Mouse (Mus musculus) T-helper 2 cell (primary cell): ENCODE data around the gene Cfap299.

Source experiments
- in situ Hi-C: fragments of 300-600 bp; cut with MboI, MseI; formaldehyde crosslinking; loops from one replicate; pipeline ENCODE4 v1.15.1; 2025; ENCODE audit warnings: high pct_unique_total_duplicates

Cfap299 gene

GRCm38 (mm10) chr5:98616902-98617301 is 287.8 kb downstream of the Cfap299 start:
- in situ Hi-C loops: loop anchor here (25.0 kb wide), 1 partner anchor 95 kb away; no protein-coding TSS in a partner anchor

GRCm38 (mm10) chr5:98617416-98617815 is 288.3 kb downstream of the Cfap299 start:
- in situ Hi-C loops: loop anchor here (25.0 kb wide), 1 partner anchor 95 kb away; no protein-coding TSS in a partner anchor

- in situ Hi-C loops: no loop called here
These were observed 321.2 kb downstream of the Cfap299 start for GRCm38 (mm10) chr5:98650345-98650744.

- in situ Hi-C loops: no loop called here
These were observed 321.9 kb downstream of the Cfap299 start for GRCm38 (mm10) chr5:98651049-98651448.

- in situ Hi-C loops: no loop called here
These were observed 359.1 kb downstream of the Cfap299 start for GRCm38 (mm10) chr5:98688254-98688653.

GRCm38 (mm10) chr5:98692070-98692469 is 363.0 kb downstream of the Cfap299 start:
- in situ Hi-C loops: no loop called here

GRCm38 (mm10) chr5:98696336-98696735 is 367.2 kb downstream of the Cfap299 start:
- in situ Hi-C loops: no loop called here

- in situ Hi-C loops: loop anchor here (25.0 kb wide), 1 partner anchor 92 kb away; no protein-coding TSS in a partner anchor
These were observed 374.9 kb downstream of the Cfap299 start for GRCm38 (mm10) chr5:98703963-98704362.

- in situ Hi-C loops: loop anchor here (25.0 kb wide), 1 partner anchor 94 kb away; no protein-coding TSS in a partner anchor
These were observed 377.5 kb downstream of the Cfap299 start for GRCm38 (mm10) chr5:98706597-98706996.

GRCm38 (mm10) chr5:98715392-98715791 is 386.3 kb downstream of the Cfap299 start:
- in situ Hi-C loops: loop anchor here (25.0 kb wide), 1 partner anchor 103 kb away; no protein-coding TSS in a partner anchor

GRCm38 (mm10) chr5:98732157-98733009 is 403.3 kb downstream of the Cfap299 start:
- in situ Hi-C loops: no loop called here

- in situ Hi-C loops: no loop called here
These were observed 403.9 kb downstream of the Cfap299 start for GRCm38 (mm10) chr5:98733010-98733399.

GRCm38 (mm10) chr5:98761858-98762652 is 433.0 kb downstream of the Cfap299 start:
- in situ Hi-C loops: no loop called here

GRCm38 (mm10) chr5:98778588-98778987 is 449.5 kb downstream of the Cfap299 start:
- in situ Hi-C loops: no loop called here

- in situ Hi-C loops: no loop called here
These were observed 453.0 kb downstream of the Cfap299 start for GRCm38 (mm10) chr5:98782066-98782465.

GRCm38 (mm10) chr5:98787735-98788134 is 458.6 kb downstream of the Cfap299 start:
- in situ Hi-C loops: no loop called here

GRCm38 (mm10) chr5:98788568-98788967 is 459.5 kb downstream of the Cfap299 start:
- in situ Hi-C loops: no loop called here

GRCm38 (mm10) chr5:98790894-98791607 is 461.9 kb downstream of the Cfap299 start:
- in situ Hi-C loops: no loop called here

GRCm38 (mm10) chr5:98801495-98801894 is 472.4 kb downstream of the Cfap299 start:
- in situ Hi-C loops: no loop called here

GRCm38 (mm10) chr5:98804761-98805160 is 475.7 kb downstream of the Cfap299 start:
- in situ Hi-C loops: no loop called here

GRCm38 (mm10) chr5:98806492-98806891 is 477.4 kb downstream of the Cfap299 start:
- in situ Hi-C loops: no loop called here

GRCm38 (mm10) chr5:98807022-98807421 is 477.9 kb downstream of the Cfap299 start:
- in situ Hi-C loops: no loop called here
